Mouse (Mus musculus): Measurements from ENCODE around the gene Gm42878. TPM values are rescaled to one million over a fixed set of nuclear protein-coding genes. Genes with fewer than 3 reads are reported as not detected.
"Not testable (repeated sequence)": the region's sequence is repeated elsewhere in the genome, so short reads cannot be mapped to it uniquely, and the experiment has no call there.

Gene Gm42878
- polyA plus RNA-seq, 1 experiment from 2014 or later = not detected

- Histone ChIP-seq H3K27ac (replicated peaks) (no peak overlapping the region), H3K36me3 (peaks cover 63% of the 10 kb centered on the region), H3K4me1 (no peaks in the 10 kb centered on the region), H3K27me3 (ENCODE audit: low read depth, poor library complexity, severe bottlenecking) (no peaks in the 10 kb centered on the region), H3K4me3 (no peak overlapping the region), H3K9me3 (replicated peaks) (no peaks in the 10 kb centered on the region)
- WGBS = 95% methylated on average over 9 of the region's 9 CpGs
- DNase-seq (ENCODE audit: low spot score) = no peak
Measured at GRCm38 (mm10) chr5:121518983-121519382, 26.3 kb downstream of the Gm42878 start.

GRCm38 (mm10) chr5:121510009-121510408, 35.3 kb downstream of the Gm42878 start:
- Histone ChIP-seq H3K4me1 (no peaks in the 10 kb centered on the region), H3K27me3 (ENCODE audit: low read depth, poor library complexity, severe bottlenecking) (no peaks in the 10 kb centered on the region), H3K9me3 (replicated peaks) (no peaks in the 10 kb centered on the region), H3K27ac (replicated peaks) (no peak overlapping the region), H3K36me3 (no peaks in the 10 kb centered on the region), H3K4me3 (no peak overlapping the region)
- WGBS = 89% methylated on average over 7 of the region's 7 CpGs
- DNase-seq (ENCODE audit: low spot score) = no peak

DNA sequence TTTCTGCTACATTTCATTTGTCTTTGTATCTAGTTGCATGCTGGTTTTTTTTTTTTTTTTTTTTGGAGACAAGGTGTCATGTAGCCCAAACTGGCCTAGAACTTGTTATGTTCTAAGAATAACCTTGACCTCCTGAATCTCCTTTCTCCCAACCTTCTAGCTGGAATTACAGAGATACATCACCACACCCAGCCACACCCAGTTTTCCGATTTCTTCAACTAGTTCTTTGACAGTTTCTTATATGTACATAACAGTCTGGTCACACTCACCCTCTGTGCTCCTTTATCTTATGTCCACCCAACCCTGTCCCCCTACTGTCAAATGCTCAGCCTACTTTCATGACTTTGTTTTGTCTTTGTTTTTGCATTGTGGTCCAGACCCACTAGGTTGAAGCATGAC, 38.4 kb downstream of the Gm42878 start:
- Histone ChIP-seq H3K4me1 (no peaks in the 10 kb centered on the region), H3K4me3 (no peak overlapping the region), H3K36me3 (no peaks in the 10 kb centered on the region), H3K27ac (replicated peaks) (no peak overlapping the region), H3K9me3 (replicated peaks) (no peaks in the 10 kb centered on the region), H3K27me3 (ENCODE audit: low read depth, poor library complexity, severe bottlenecking) (no peaks in the 10 kb centered on the region)
- WGBS = 91% methylated on average over 1 of the region's 1 CpGs
- DNase-seq (ENCODE audit: low spot score) = no peak

GRCm38 (mm10) chr5:121503231-121503630, 42.1 kb downstream of the Gm42878 start, which contains the start of gene Adam1b:
TSS of gene Adam1b (minus strand) at chr5:121503435.
- DNase-seq (ENCODE audit: low spot score) = no peak
- Histone ChIP-seq H3K9me3 (replicated peaks) (no peaks in the 10 kb centered on the region), H3K27me3 (ENCODE audit: low read depth, poor library complexity, severe bottlenecking) (no peaks in the 10 kb centered on the region), H3K27ac (replicated peaks) (no peak within 1 kb of the TSS), H3K4me3 (no peak within 1 kb of the TSS), H3K4me1 (no peaks in the 10 kb centered on the region), H3K36me3 (no peaks in the 10 kb centered on the region)
- WGBS = 88% methylated on average over 3 of the region's 3 CpGs

DNA sequence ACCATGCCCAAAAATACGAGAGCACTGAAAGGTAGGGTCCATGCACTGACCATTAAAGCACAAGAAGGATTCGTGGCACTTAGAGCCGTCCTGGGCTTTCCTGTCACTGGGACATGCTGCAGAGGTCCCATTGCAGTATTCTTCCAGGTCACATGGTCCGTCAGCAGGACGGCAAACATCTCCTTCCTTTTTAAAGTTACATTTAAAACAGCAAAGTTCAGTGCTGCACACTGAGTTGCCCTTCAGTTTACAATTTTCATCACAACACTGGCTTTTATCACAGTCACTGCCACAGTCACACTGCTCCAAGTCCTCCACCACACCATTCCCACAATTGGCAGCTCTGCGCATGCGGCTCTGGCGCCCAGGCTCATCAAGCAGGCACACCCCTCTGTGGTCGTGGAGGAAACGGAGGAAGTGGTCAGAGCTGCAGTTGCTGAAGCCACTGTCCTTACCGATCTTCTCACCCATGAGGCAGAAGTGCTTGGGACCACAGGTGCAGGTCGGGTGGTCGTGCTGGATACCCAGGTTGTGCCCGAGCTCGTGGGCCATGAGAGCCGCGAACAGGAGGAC, 43.8 kb downstream of the Gm42878 start:
- not testable (repeated sequence) for DNase-seq (ENCODE audit: low spot score); H3K27ac ChIP-seq (replicated peaks); H3K4me1 ChIP-seq; H3K9me3 ChIP-seq (replicated peaks); H3K36me3 ChIP-seq; H3K4me3 ChIP-seq; H3K27me3 ChIP-seq (ENCODE audit: low read depth, poor library complexity, severe bottlenecking)
- 81% methylated on average over 11 of the region's 17 CpGs for WGBS

DNA sequence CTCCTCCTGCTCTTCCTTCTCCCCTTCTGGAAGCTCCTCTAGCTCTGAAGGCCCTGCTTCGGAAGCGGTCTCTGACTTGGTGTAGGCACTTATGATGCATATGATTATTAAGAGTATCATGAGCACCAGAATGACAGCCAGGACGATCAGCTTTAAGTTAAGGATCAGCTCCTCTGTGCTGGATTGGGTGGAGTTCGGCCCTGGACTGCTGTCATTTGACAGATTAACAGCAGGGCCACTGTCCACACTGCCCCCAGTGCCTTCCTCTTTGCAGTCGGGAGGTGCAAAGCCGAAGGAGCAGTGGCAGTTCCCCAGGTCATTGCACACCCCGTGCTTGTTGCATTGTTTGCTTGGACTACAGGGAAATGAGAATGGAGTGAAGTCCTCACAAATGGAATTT, 44.6 kb downstream of the Gm42878 start:
- H3K27ac ChIP-seq (replicated peaks) = no peak overlapping the region
- H3K4me1 ChIP-seq = no peaks in the 10 kb centered on the region
- no peaks in the 10 kb centered on the region for H3K36me3 ChIP-seq
- no peaks in the 10 kb centered on the region for H3K9me3 ChIP-seq (replicated peaks)
- H3K4me3 ChIP-seq = no peak overlapping the region
- WGBS = 80% methylated on average over 7 of the region's 7 CpGs
- H3K27me3 ChIP-seq (ENCODE audit: low read depth, poor library complexity, severe bottlenecking) = no peaks in the 10 kb centered on the region
- no peak for DNase-seq (ENCODE audit: low spot score)

- H3K4me3 ChIP-seq = no peak overlapping the region
- H3K27me3 ChIP-seq (ENCODE audit: low read depth, poor library complexity, severe bottlenecking) = no peaks in the 10 kb centered on the region
- 79% methylated on average over 8 of the region's 8 CpGs for WGBS
- H3K27ac ChIP-seq (replicated peaks) = no peak overlapping the region
- no peaks in the 10 kb centered on the region for H3K36me3 ChIP-seq
- DNase-seq (ENCODE audit: low spot score) = no peak
- no peaks in the 10 kb centered on the region for H3K9me3 ChIP-seq (replicated peaks)
- H3K4me1 ChIP-seq = no peaks in the 10 kb centered on the region
Measured at GRCm38 (mm10) chr5:121493305-121493704, 52.0 kb downstream of the Gm42878 start.

DNA sequence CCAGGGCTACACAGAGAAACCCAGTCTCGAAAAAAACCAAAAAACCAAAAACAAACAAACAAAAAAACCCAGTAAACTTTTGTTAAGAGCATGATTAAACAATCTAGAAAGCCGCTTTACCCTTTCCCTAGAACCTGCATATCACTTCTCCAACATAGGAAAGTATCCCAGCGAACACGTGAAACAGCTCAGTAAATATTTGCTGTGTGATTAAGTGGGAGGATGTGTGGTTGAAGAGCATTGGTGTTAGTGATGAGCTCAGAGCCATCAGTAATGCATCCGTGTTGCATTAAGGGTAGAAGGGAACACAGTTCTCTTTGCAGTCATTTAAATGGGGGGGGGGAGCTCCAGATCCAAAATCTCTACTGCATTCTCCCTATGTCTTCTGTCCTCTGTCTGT, 60.5 kb downstream of the Gm42878 start:
- 82% methylated on average over 5 of the region's 5 CpGs for WGBS
- DNase-seq (ENCODE audit: low spot score) = no peak
- H3K27me3 ChIP-seq (ENCODE audit: low read depth, poor library complexity, severe bottlenecking) = no peaks in the 10 kb centered on the region
- H3K4me1 ChIP-seq = no peaks in the 10 kb centered on the region
- no peak overlapping the region for H3K4me3 ChIP-seq
- H3K36me3 ChIP-seq = no peaks in the 10 kb centered on the region
- no peak overlapping the region for H3K27ac ChIP-seq (replicated peaks)
- H3K9me3 ChIP-seq (replicated peaks) = no peaks in the 10 kb centered on the region

- Histone ChIP-seq H3K27me3 (ENCODE audit: low read depth, poor library complexity, severe bottlenecking) (no peaks in the 10 kb centered on the region), H3K4me3 (no peak overlapping the region), H3K27ac (replicated peaks) (no peak overlapping the region), H3K9me3 (replicated peaks) (no peaks in the 10 kb centered on the region), H3K36me3 (no peaks in the 10 kb centered on the region), H3K4me1 (peaks cover 6% of the 10 kb centered on the region; the same call in 1 of the 2 replicates)
- no peak for DNase-seq (ENCODE audit: low spot score)
- WGBS = 45% methylated on average over 3 of the region's 3 CpGs
Measured at GRCm38 (mm10) chr5:121477680-121478079, 67.6 kb downstream of the Gm42878 start.

GRCm38 (mm10) chr5:121476040-121476439, 69.2 kb downstream of the Gm42878 start:
- Histone ChIP-seq H3K27me3 (ENCODE audit: low read depth, poor library complexity, severe bottlenecking) (no peaks in the 10 kb centered on the region), H3K27ac (replicated peaks) (no peak overlapping the region), H3K36me3 (no peaks in the 10 kb centered on the region), H3K9me3 (replicated peaks) (no peaks in the 10 kb centered on the region), H3K4me3 (no peak overlapping the region), H3K4me1 (peaks cover 6% of the 10 kb centered on the region; the same call in 1 of the 2 replicates)
- no peak for DNase-seq (ENCODE audit: low spot score)
- 83% methylated on average over 1 of the region's 1 CpGs for WGBS

DNA sequence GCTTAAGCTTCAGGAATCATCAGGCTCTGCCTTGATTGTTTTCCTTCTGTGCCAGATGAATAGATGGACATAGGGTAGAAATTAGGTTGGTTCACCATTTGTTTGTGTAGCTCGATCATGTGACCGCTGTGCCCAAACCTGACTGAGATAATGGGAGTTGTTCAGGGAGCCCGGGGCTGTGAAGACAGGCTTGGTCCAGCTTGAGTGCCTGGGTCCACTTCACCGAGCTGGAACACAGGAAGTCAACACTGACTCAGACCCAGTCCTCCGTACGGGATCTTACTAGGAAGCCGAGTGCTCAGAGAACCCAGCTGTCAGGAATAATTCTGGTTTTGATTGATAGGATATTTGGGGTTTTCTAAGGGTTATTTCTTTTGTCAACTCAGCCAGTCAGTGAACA, 70.7 kb downstream of the Gm42878 start:
- Histone ChIP-seq H3K27ac (replicated peaks) (no peak overlapping the region), H3K4me1 (peaks cover 6% of the 10 kb centered on the region; the same call in 1 of the 2 replicates), H3K4me3 (no peak overlapping the region), H3K27me3 (ENCODE audit: low read depth, poor library complexity, severe bottlenecking) (no peaks in the 10 kb centered on the region), H3K9me3 (replicated peaks) (no peaks in the 10 kb centered on the region), H3K36me3 (no peaks in the 10 kb centered on the region)
- no peak for DNase-seq (ENCODE audit: low spot score)
- WGBS = 70% methylated on average over 7 of the region's 7 CpGs

GRCm38 (mm10) chr5:121472411-121472810, 72.9 kb downstream of the Gm42878 start:
- no peaks in the 10 kb centered on the region for H3K9me3 ChIP-seq (replicated peaks)
- 89% methylated on average over 2 of the region's 2 CpGs for WGBS
- DNase-seq (ENCODE audit: low spot score) = no peak
- no peak overlapping the region for H3K27ac ChIP-seq (replicated peaks)
- no peaks in the 10 kb centered on the region for H3K27me3 ChIP-seq (ENCODE audit: low read depth, poor library complexity, severe bottlenecking)
- H3K4me1 ChIP-seq = peaks cover 6% of the 10 kb centered on the region; the same call in 1 of the 2 replicates
- no peak overlapping the region for H3K4me3 ChIP-seq
- no peaks in the 10 kb centered on the region for H3K36me3 ChIP-seq

DNA sequence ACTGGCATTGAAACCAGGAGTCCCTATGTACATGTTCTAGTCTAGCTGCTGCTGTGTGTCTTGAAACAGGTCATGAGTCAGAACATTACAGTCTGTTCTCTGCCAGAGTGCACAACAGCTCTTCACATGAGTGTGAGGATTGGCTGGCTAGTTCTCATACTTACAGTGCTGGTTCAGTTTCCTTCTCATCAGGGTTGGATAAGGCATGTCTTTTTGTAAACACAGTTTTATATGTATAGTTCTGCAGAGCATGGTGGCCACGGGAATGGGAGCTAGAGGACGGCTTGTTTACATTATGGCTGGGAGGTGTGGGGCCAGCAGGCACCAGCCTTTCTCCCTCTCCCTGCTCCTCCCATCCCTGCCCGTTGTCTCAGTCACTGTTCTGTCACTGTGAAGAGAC, 75.7 kb downstream of the Gm42878 start:
- no peaks in the 10 kb centered on the region for H3K9me3 ChIP-seq (replicated peaks)
- no peaks in the 10 kb centered on the region for H3K27me3 ChIP-seq (ENCODE audit: low read depth, poor library complexity, severe bottlenecking)
- H3K4me1 ChIP-seq = peaks cover 4% of the 10 kb centered on the region; the same call in 1 of the 2 replicates
- no peaks in the 10 kb centered on the region for H3K36me3 ChIP-seq
- no peak for DNase-seq (ENCODE audit: low spot score)
- no peak overlapping the region for H3K27ac ChIP-seq (replicated peaks)
- no peak overlapping the region for H3K4me3 ChIP-seq
- WGBS = 61% methylated on average over 3 of the region's 3 CpGs

Measured in midbrain, embryonic 10.5 days (tissue).